Mouse (Mus musculus) lung, embryonic 15.5 days (tissue): ENCODE data around the gene Sgcd. TPM values are rescaled to one million over a fixed set of nuclear protein-coding genes. Genes with fewer than 3 reads are reported as not detected.

Source experiments
- ATAC-seq: fragments of 200-750 bp; cut with Nextera tagmentation; 2 replicates; pipeline ENCODE4 v1.8.0; 2017; ENCODE audit warnings: moderate number of reproducible peaks, borderline replicate concordance; ENCODE audit not compliant: low FRiP score, low TSS enrichment; ENCODE audit errors: extremely low read depth
- H3K27ac ChIP-seq: fragments of 300-500 bp; sonication (generic); 2 replicates; pipeline ENCODE4 v1.5.1; 2015; ENCODE audit warnings: moderate library complexity, mild to moderate bottlenecking, inconsistent platforms
- H3K27me3 ChIP-seq: fragments of 300-500 bp; sonication (generic); 2 replicates; pipeline ENCODE4 v1.6.1; 2015; ENCODE audit warnings: inconsistent platforms
- H3K36me3 ChIP-seq: fragments of 300-500 bp; sonication (generic); 2 replicates; pipeline ENCODE4 v1.6.1; 2015; ENCODE audit warnings: inconsistent platforms
- H3K4me1 ChIP-seq: fragments of 300-500 bp; sonication (generic); 2 replicates; pipeline ENCODE4 v1.6.1; 2015; ENCODE audit warnings: inconsistent platforms
- H3K4me2 ChIP-seq: fragments of 300-500 bp; sonication (generic); 2 replicates; pipeline ENCODE4 v1.6.1; 2015; ENCODE audit warnings: inconsistent platforms, mild to moderate bottlenecking, moderate library complexity
- H3K4me3 ChIP-seq: fragments of 300-500 bp; sonication (generic); 2 replicates; pipeline ENCODE4 v1.5.1; 2015; ENCODE audit warnings: mild to moderate bottlenecking, inconsistent platforms
- H3K9ac ChIP-seq: fragments of 300-500 bp; sonication (generic); 2 replicates; pipeline ENCODE4 v1.6.1; 2015; ENCODE audit warnings: inconsistent platforms
- H3K9me3 ChIP-seq: fragments of 300-500 bp; sonication (generic); 2 replicates; pipeline ENCODE4 v1.6.1; 2016; ENCODE audit warnings: inconsistent platforms
- WGBS: fragments of 180-500 bp; shearing (Covaris S2); methylation state at CpG from one replicate; pipeline ENCODE4 v1.1.7; 2015; 5-methylcytosine and 5-hydroxymethylcytosine counted together
- polyA plus RNA-seq: library from polyadenylated mRNA; unstranded; fragments of >200 nt; fragmentation: Nextera tagmentation; extraction: Ambion mirVana; gene quantifications from 2 replicates; pipeline ENCODE4 v1.2.1, GENCODE M21; 2015

Gene Sgcd
- polyA plus RNA-seq, 1 experiment from 2014 or later, result 2.6 TPM

DNA sequence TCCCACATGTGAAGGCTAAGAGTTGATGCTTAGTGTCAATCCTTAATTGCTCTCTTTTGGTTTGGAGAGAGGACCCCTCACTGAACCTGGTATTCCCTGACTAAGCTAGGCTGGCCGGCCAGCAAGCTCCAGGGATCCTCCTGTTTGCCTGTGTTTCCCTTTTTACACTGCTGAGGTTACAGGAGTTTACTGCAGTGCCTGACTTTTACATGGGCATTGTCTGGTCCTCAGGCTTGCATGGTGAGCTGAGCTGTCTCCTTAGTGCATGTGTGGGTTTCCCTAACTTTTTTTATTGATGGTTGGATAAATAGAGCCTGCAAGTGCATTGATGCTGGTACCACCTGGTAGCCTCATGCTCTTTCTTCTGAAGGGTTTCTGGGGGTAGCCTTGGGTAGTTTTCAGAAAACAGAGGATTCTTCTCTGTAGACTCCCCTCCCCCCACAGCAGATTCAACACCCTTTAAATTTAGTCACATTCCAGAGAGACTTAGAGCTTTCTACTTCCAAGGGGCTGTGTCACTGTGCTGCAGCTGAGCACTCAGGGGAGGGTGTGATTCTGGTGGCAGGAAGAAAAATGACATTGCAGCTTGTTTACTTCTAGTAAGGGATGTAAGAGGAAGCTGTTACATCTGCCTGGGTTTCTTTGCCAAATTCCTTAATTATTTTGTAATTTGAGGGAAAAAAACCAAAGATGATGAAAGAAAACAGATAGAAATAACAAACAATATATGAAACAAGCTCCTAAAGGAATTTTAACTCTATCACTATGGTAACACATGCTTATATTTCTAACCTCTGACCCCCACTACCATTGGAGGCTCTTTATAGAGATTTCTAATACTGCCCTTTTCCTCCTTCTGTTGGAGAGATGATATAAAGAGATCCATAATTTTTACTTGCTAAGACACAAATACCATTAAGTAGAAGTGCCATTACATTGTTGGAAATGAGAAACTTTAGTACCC is 831.8 kb downstream of the Sgcd start:
- Histone ChIP-seq H3K27ac (peak overlapping the region; percentile 24), H3K9me3 (no peaks in the 10 kb centered on the region), H3K4me1 (peaks cover 15% of the 10 kb centered on the region), H3K9ac (no peak overlapping the region), H3K4me2 (no peak overlapping the region), H3K27me3 (no peaks in the 10 kb centered on the region), H3K4me3 (no peak overlapping the region), H3K36me3 (no peaks in the 10 kb centered on the region)
- peak; percentile 95 for ATAC-seq
- 38% methylated on average over 1 of the region's 1 CpGs for WGBS

DNA sequence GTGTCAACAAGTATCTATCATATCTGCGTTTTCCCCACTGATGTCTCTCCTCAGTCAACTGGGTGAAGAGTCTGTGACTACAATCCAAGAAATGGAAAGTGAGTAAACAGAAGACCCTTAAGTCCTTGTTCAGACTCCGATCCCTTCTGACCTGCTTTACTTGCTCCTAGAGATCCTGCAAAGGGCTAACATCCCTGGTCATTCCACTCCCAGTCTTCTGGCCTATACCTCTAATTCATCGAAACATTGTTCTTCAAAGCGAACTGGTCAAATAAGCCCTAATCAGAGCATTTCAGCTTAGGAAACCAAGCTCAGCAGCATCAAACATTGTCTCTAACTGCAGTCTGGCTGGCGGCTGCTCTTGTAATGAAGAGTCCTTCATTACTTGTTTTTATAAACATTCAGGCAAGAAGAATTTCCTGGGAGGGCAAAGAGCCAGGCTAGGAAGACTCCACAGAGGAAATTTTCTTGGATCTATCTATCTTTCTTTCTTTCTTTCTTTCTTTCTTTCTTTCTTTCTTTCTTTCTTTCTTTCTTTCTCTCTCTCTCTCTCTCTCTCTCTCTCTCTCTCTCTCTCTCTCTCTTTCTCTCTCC is 833.8 kb downstream of the Sgcd start:
- H3K27me3 ChIP-seq, result no peaks in the 10 kb centered on the region

GRCm38 (mm10) chr11:47149607-47150006 is 839.2 kb downstream of the Sgcd start:
- 69% methylated on average over 9 of the region's 9 CpGs for WGBS
- no peak for ATAC-seq
- Histone ChIP-seq H3K27me3 (no peaks in the 10 kb centered on the region), H3K4me3 (no peak overlapping the region), H3K4me1 (peaks cover 4% of the 10 kb centered on the region), H3K36me3 (no peaks in the 10 kb centered on the region), H3K4me2 (no peak overlapping the region), H3K9ac (no peak overlapping the region), H3K27ac (no peak overlapping the region), H3K9me3 (no peaks in the 10 kb centered on the region)

More for the DNA sequence above, 833.8 kb downstream of the Sgcd start:
- Histone ChIP-seq H3K4me2 (no peak overlapping the region), H3K9me3 (no peaks in the 10 kb centered on the region), H3K9ac (no peak overlapping the region), H3K27ac (peak overlapping the region; percentile 71), H3K4me1 (peaks cover 15% of the 10 kb centered on the region), H3K36me3 (no peaks in the 10 kb centered on the region), H3K4me3 (no peak overlapping the region)
- 30% methylated on average over 5 of the region's 5 CpGs for WGBS
- 0 out of 2 replicates have a peak, but pooled peaks have one; percentile 13 for ATAC-seq

DNA sequence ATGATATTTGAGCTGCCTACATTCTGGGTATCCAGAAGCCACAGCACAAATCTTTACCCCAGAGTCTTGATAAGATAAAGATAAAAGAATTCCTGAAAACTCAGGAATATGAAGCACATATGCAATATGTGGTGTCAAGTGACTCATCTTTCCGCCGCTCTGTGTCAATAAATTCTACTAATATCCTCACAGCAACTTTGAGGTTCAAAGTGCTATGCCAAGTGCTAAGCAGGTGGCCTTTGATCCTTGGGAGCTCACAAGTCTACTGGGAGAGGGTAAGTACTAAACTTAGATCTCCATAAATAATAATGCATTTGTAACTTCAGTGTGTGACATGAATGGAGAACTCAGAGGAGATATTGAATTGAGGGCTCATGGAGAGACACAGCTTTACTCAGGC is 848.9 kb downstream of the Sgcd start:
- no peaks in the 10 kb centered on the region for H3K27me3 ChIP-seq
- no peak for ATAC-seq
- 63% methylated on average over 2 of the region's 2 CpGs for WGBS
- no peak overlapping the region for H3K4me3 ChIP-seq
- H3K36me3 ChIP-seq, result no peaks in the 10 kb centered on the region
- H3K27ac ChIP-seq, result no peak overlapping the region
- H3K9me3 ChIP-seq, result no peaks in the 10 kb centered on the region
- H3K4me2 ChIP-seq, result no peak overlapping the region
- peaks cover 5% of the 10 kb centered on the region; the same call in 1 of the 2 replicates for H3K4me1 ChIP-seq
- H3K9ac ChIP-seq, result no peak overlapping the region

GRCm38 (mm10) chr11:47139271-47139670 is 849.5 kb downstream of the Sgcd start:
- Histone ChIP-seq H3K36me3 (no peaks in the 10 kb centered on the region), H3K4me3 (no peak overlapping the region), H3K9me3 (no peaks in the 10 kb centered on the region), H3K27ac (no peak overlapping the region), H3K9ac (no peak overlapping the region), H3K4me2 (no peak overlapping the region), H3K27me3 (no peaks in the 10 kb centered on the region), H3K4me1 (peaks cover 5% of the 10 kb centered on the region; the same call in 1 of the 2 replicates)
- ATAC-seq, result no peak
- WGBS, result 66% methylated on average over 1 of the region's 1 CpGs

GRCm38 (mm10) chr11:47132410-47132809 is 856.4 kb downstream of the Sgcd start:
- no peaks in the 10 kb centered on the region for H3K27me3 ChIP-seq
- H3K9ac ChIP-seq, result no peak overlapping the region
- H3K4me2 ChIP-seq, result no peak overlapping the region
- no peak for ATAC-seq
- no peaks in the 10 kb centered on the region for H3K4me1 ChIP-seq
- H3K27ac ChIP-seq, result no peak overlapping the region
- no peaks in the 10 kb centered on the region for H3K36me3 ChIP-seq
- no peak overlapping the region for H3K4me3 ChIP-seq
- WGBS, result 87% methylated on average over 6 of the region's 6 CpGs
- H3K9me3 ChIP-seq, result no peaks in the 10 kb centered on the region

GRCm38 (mm10) chr11:47130432-47130831 is 858.3 kb downstream of the Sgcd start:
- no peak for ATAC-seq
- Histone ChIP-seq H3K27ac (no peak overlapping the region), H3K4me3 (no peak overlapping the region), H3K4me2 (no peak overlapping the region), H3K4me1 (no peaks in the 10 kb centered on the region), H3K36me3 (no peaks in the 10 kb centered on the region), H3K9ac (no peak overlapping the region), H3K9me3 (no peaks in the 10 kb centered on the region), H3K27me3 (no peaks in the 10 kb centered on the region)
- WGBS, result 66% methylated on average over 3 of the region's 3 CpGs

DNA sequence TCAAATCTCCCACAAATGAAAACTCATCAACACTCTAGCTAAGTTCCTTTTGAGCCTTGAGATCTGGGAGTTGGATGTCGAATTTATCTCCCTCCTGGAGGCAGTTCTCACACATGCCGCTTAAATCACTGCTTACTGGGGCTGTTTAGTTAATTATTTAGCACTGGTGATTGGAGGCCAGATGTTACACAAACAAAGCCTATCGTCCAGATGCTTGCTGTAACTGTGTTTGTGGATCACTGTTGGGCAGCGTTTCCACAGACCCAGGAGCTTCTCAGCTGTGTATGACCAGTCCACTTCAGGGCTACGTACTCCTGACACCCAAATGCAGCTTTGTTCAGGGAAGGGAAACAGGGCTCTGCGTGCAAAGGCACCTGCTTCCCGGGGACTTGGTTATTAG is 858.8 kb downstream of the Sgcd start:
- no peak overlapping the region for H3K4me2 ChIP-seq
- ATAC-seq, result no peak
- no peaks in the 10 kb centered on the region for H3K27me3 ChIP-seq
- no peaks in the 10 kb centered on the region for H3K36me3 ChIP-seq
- no peaks in the 10 kb centered on the region for H3K4me1 ChIP-seq
- 38% methylated on average over 7 of the region's 7 CpGs for WGBS
- no peaks in the 10 kb centered on the region for H3K9me3 ChIP-seq
- H3K4me3 ChIP-seq, result no peak overlapping the region
- no peak overlapping the region for H3K27ac ChIP-seq
- H3K9ac ChIP-seq, result no peak overlapping the region

- ATAC-seq, result no peak
- no peaks in the 10 kb centered on the region for H3K36me3 ChIP-seq
- no peak overlapping the region for H3K9ac ChIP-seq
- H3K27ac ChIP-seq, result no peak overlapping the region
- no peaks in the 10 kb centered on the region for H3K27me3 ChIP-seq
- no peaks in the 10 kb centered on the region for H3K4me1 ChIP-seq
- 67% methylated on average over 1 of the region's 1 CpGs for WGBS
- no peak overlapping the region for H3K4me3 ChIP-seq
- no peak overlapping the region for H3K4me2 ChIP-seq
- H3K9me3 ChIP-seq, result no peaks in the 10 kb centered on the region
Measured at GRCm38 (mm10) chr11:47129166-47129565, 859.6 kb downstream of the Sgcd start.

GRCm38 (mm10) chr11:47128331-47128730 is 860.4 kb downstream of the Sgcd start:
- Histone ChIP-seq H3K4me3 (no peak overlapping the region), H3K27me3 (no peaks in the 10 kb centered on the region), H3K27ac (no peak overlapping the region), H3K9me3 (no peaks in the 10 kb centered on the region), H3K9ac (no peak overlapping the region), H3K4me2 (no peak overlapping the region), H3K36me3 (no peaks in the 10 kb centered on the region), H3K4me1 (no peaks in the 10 kb centered on the region)
- whole genome bisulfite sequencing, result 76% methylated on average over 3 of the region's 3 CpGs
- ATAC-seq, result no peak

- no peaks in the 10 kb centered on the region for H3K27me3 ChIP-seq
- H3K36me3 ChIP-seq, result no peaks in the 10 kb centered on the region
- no peak overlapping the region for H3K4me3 ChIP-seq
- no peaks in the 10 kb centered on the region for H3K9me3 ChIP-seq
- no peak overlapping the region for H3K27ac ChIP-seq
- H3K4me1 ChIP-seq, result 0 out of 2 replicates have a peak, but pooled peaks cover 4% of the 10 kb centered on the region
- no peak overlapping the region for H3K9ac ChIP-seq
- H3K4me2 ChIP-seq, result no peak overlapping the region
- no peak for ATAC-seq
- WGBS, result 37% methylated on average over 1 of the region's 1 CpGs
Measured at GRCm38 (mm10) chr11:47120874-47121273, 867.9 kb downstream of the Sgcd start.

GRCm38 (mm10) chr11:47117896-47118295 is 870.9 kb downstream of the Sgcd start:
- 0 out of 2 replicates have a peak, but pooled peaks cover 4% of the 10 kb centered on the region for H3K4me1 ChIP-seq
- H3K4me3 ChIP-seq, result no peak overlapping the region
- no peak overlapping the region for H3K4me2 ChIP-seq
- no peak overlapping the region for H3K9ac ChIP-seq
- no peaks in the 10 kb centered on the region for H3K27me3 ChIP-seq
- WGBS, result 54% methylated on average over 2 of the region's 2 CpGs
- ATAC-seq, result no peak
- no peaks in the 10 kb centered on the region for H3K36me3 ChIP-seq
- no peak overlapping the region for H3K27ac ChIP-seq
- H3K9me3 ChIP-seq, result no peaks in the 10 kb centered on the region
